Mouse (Mus musculus): ENCODE measurements around the gene Efhd1.

The Efhd1 gene

GRCm38 (mm10) chr1:87270641-87271467, 6.7 kb downstream of the Efhd1 start:
- no peak for DNase-seq

GRCm38 (mm10) chr1:87271596-87271995, 7.4 kb downstream of the Efhd1 start:
- no peak for DNase-seq

GRCm38 (mm10) chr1:87272462-87272861, 8.3 kb downstream of the Efhd1 start:
- DNase-seq, result no peak

GRCm38 (mm10) chr1:87273514-87273942, 9.4 kb downstream of the Efhd1 start:
- DNase-seq, result peak; percentile 45 to 55

GRCm38 (mm10) chr1:87274134-87274533, 10.0 kb downstream of the Efhd1 start:
- DNase-seq, result no peak

GRCm38 (mm10) chr1:87275151-87275550, 11.0 kb downstream of the Efhd1 start:
- DNase-seq, result no peak

GRCm38 (mm10) chr1:87276056-87276455, 11.9 kb downstream of the Efhd1 start:
- no peak for DNase-seq

GRCm38 (mm10) chr1:87280281-87280680, 16.1 kb downstream of the Efhd1 start:
- DNase-seq, result no peak

- DNase-seq, result no peak
Measured at GRCm38 (mm10) chr1:87281599-87282412, 17.6 kb downstream of the Efhd1 start.

- no peak for DNase-seq
Measured at GRCm38 (mm10) chr1:87282413-87282788, 18.2 kb downstream of the Efhd1 start.

- no peak for DNase-seq
Measured at GRCm38 (mm10) chr1:87283410-87283960, 19.3 kb downstream of the Efhd1 start.

GRCm38 (mm10) chr1:87287105-87287504, 22.9 kb downstream of the Efhd1 start:
- no peak for DNase-seq

- DNase-seq, result no peak
Measured at GRCm38 (mm10) chr1:87291416-87291815, 27.3 kb downstream of the Efhd1 start.

- peak; percentile 27 to 53 for DNase-seq
Measured at GRCm38 (mm10) chr1:87292420-87293190, 28.4 kb downstream of the Efhd1 start.

- DNase-seq, result no peak
Measured at GRCm38 (mm10) chr1:87294063-87294710, 30.0 kb downstream of the Efhd1 start.

- DNase-seq, result no peak
Measured at GRCm38 (mm10) chr1:87294951-87295350, 30.8 kb downstream of the Efhd1 start.

GRCm38 (mm10) chr1:87297346-87297925, 33.3 kb downstream of the Efhd1 start:
- peak in 1 of 2 experiments; percentile 9 for DNase-seq

GRCm38 (mm10) chr1:87300360-87301286, 36.5 kb downstream of the Efhd1 start:
- no peak for DNase-seq

- DNase-seq, result peak; percentile 32
Measured at GRCm38 (mm10) chr1:87301971-87302370, 37.8 kb downstream of the Efhd1 start.

GRCm38 (mm10) chr1:87308952-87309351, 44.8 kb downstream of the Efhd1 start:
- DNase-seq, result no peak

- no peak for DNase-seq
Measured at GRCm38 (mm10) chr1:87309621-87310020, 45.5 kb downstream of the Efhd1 start.

All from cerebellum, adult 18-20 months (tissue).